Mouse (Mus musculus) kidney, postnatal 0 days (tissue): ENCODE results near the gene Aadac. TPM values are rescaled to one million over a fixed set of nuclear protein-coding genes. Genes with fewer than 3 reads are reported as not detected.

Experiments used
- ATAC-seq: fragments of 200-750 bp; cut with Nextera tagmentation; replicated peaks from 2 replicates; pipeline ENCODE4 v1.8.0; 2017; ENCODE audit warnings: low read depth, moderate number of reproducible peaks, moderate TSS enrichment, moderate library complexity; ENCODE audit not compliant: low FRiP score
- DNase-seq: peaks from one replicate; pipeline ENCODE4 v3.0.0-alpha.2; 2016; ENCODE audit warnings: low spot score
- H3K27ac ChIP-seq: fragments of 300-500 bp; sonication (generic); 2 replicates; pipeline ENCODE4 v1.5.1; 2014; ENCODE audit warnings: mild to moderate bottlenecking
- H3K27me3 ChIP-seq: fragments of 300-500 bp; sonication (generic); 2 replicates; pipeline ENCODE4 v1.6.1; 2014; ENCODE audit warnings: low read length, mixed read lengths; ENCODE audit not compliant: insufficient read depth
- H3K36me3 ChIP-seq: fragments of 300-500 bp; sonication (generic); 2 replicates; pipeline ENCODE4 v1.6.1; 2014; ENCODE audit warnings: low read length, mixed read lengths; ENCODE audit not compliant: insufficient read depth
- H3K4me1 ChIP-seq: fragments of 300-500 bp; sonication (generic); replicated peaks from 2 replicates; pipeline ENCODE4 v1.6.1; 2014; ENCODE audit warnings: antibody characterized with exemption, low read length, mixed read lengths; ENCODE audit not compliant: insufficient read depth
- H3K4me2 ChIP-seq: fragments of 300-500 bp; sonication (generic); 2 replicates; pipeline ENCODE4 v1.6.1; 2014; ENCODE audit warnings: mild to moderate bottlenecking, low read length, moderate library complexity, mixed read lengths
- H3K4me3 ChIP-seq: fragments of 300-500 bp; sonication (generic); replicated peaks from 2 replicates; pipeline ENCODE4 v1.5.1; 2014; ENCODE audit warnings: low read depth, low read length
- H3K9ac ChIP-seq: fragments of 300-500 bp; sonication (generic); 2 replicates; pipeline ENCODE4 v1.6.1; 2014; ENCODE audit warnings: low read depth, low read length
- H3K9me3 ChIP-seq: fragments of 300-500 bp; sonication (generic); replicated peaks from 2 replicates; pipeline ENCODE4 v1.6.1; 2016; ENCODE audit warnings: low read length, inconsistent platforms, mixed read lengths
- CTCF ChIP-seq: IDR thresholded peaks from 2 replicates; pipeline ENCODE4 v1.5.1; 2016; ENCODE audit warnings: antibody characterized with exemption, low read depth, mild to moderate bottlenecking, moderate library complexity
- WGBS: fragments of 180-500 bp; shearing (Covaris S2); extraction: QIAGEN DNeasy Blood & Tissue Kit; methylation state at CpG from one replicate; pipeline ENCODE4 v1.1.7; 2014; 5-methylcytosine and 5-hydroxymethylcytosine counted together
- polyA plus RNA-seq: library from polyadenylated mRNA; unstranded; fragments of >200 nt; fragmentation: Nextera tagmentation; extraction: Ambion mirVana; gene quantifications from 2 replicates; pipeline ENCODE4 v1.2.1, GENCODE M21; 2015

The Aadac gene
- polyA plus RNA-seq, 1 experiment from 2014 or later, result 49.6 TPM

DNA sequence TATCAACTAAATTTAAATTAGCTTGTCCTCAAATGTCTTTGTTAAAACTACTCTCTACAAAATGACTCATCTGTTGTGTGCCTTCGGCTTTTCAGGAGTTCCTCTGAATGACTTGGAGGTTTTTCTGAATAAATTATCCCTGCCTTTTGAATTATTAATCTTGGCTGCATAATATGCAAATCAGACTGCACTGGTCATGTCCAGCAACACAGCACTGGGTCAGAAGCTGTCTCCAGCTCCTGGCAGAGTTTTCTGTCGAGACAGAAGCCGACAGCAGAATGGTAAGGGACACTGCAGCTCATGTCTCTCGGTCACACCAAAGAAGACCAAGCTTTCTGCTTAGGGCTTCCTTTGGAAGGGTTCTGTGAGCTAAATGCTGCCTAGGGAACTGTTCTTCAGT, 56.1 kb downstream of the Aadac start, which contains the start of gene Sucnr1:
Gene Sucnr1, plus strand, starts transcription at position 222 of the 400 bp plus-strand sequence.
- Histone ChIP-seq H3K9ac (no peak within 1 kb of the TSS), H3K4me3 (no peak within 1 kb of the TSS), H3K36me3 (no peaks in the 10 kb centered on the region), H3K27me3 (no peaks in the 10 kb centered on the region), H3K4me1 (no peaks in the 10 kb centered on the region), H3K27ac (0 out of 2 replicates have a peak within 1 kb of the TSS, but pooled peaks have one; percentile 48), H3K9me3 (no peaks in the 10 kb centered on the region), H3K4me2 (no peak within 1 kb of the TSS)
- TF ChIP-seq CTCF, result no peak
- DNase-seq (no peak), ATAC-seq (peak; percentile 61; the same call in 1 of the 2 replicates)
- 58% methylated on average over 4 of the region's 4 CpGs for WGBS

DNA sequence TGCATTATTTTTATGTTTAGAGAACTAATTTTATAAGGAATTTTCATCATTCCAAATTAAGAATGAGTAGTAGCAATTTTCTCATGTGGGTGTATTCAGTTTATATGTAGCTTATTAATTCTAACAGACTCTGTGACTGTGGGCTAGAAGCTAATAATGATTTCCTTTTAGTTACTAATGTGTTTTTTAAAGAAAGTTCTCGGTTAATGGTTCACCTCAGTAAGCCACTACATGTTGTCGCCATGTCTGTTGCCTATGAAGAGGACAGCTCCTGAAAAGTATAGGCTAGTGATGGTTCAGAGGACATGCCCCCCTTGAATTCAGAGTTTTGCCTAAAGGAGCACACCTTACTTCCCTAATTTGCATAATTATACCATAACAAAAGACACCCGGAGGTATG, 57.2 kb downstream of the Aadac start:
- H3K4me3 ChIP-seq, result no peak overlapping the region

DNA sequence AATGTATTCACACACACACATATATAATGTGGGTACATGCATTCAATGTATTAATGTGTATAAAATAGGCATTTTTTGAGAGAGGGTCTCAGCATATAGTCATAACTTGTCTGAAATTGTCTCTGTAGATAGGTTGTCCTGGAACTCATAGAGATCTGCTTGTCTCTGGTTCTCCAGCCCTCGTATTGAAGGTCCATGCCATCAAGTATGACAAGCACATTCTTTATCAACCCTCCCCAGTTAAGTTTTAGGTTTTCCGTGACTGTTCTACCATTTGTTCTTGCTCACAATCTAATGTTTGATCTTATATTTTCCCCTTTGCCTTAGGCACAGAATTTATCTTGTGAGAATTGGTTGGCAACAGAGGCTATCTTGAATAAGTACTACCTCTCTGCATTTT, 60.2 kb downstream of the Aadac start:
- no peak for ATAC-seq
- Histone ChIP-seq H3K27me3 (no peaks in the 10 kb centered on the region), H3K4me2 (no peak overlapping the region), H3K9ac (no peak overlapping the region), H3K36me3 (no peaks in the 10 kb centered on the region), H3K4me1 (no peaks in the 10 kb centered on the region), H3K9me3 (no peaks in the 10 kb centered on the region), H3K4me3 (no peak overlapping the region), H3K27ac (no peak overlapping the region)
- TF ChIP-seq CTCF, result no peak
- WGBS, result 84% methylated on average over 2 of the region's 2 CpGs
- DNase-seq, result no peak

More for the DNA sequence above, 57.2 kb downstream of the Aadac start:
- Histone ChIP-seq H3K9ac (no peak overlapping the region), H3K36me3 (no peaks in the 10 kb centered on the region), H3K4me2 (no peak overlapping the region), H3K4me1 (no peaks in the 10 kb centered on the region), H3K27ac (no peak overlapping the region), H3K27me3 (no peaks in the 10 kb centered on the region), H3K9me3 (no peaks in the 10 kb centered on the region)
- WGBS, result 69% methylated on average over 3 of the region's 3 CpGs
- ATAC-seq, result 0 out of 2 replicates have a peak, but pooled peaks have one; percentile 29
- DNase-seq, result no peak
- no peak for TF ChIP-seq CTCF

Other genes with a start within 250 kb of the Aadac start
- not detected in 2 replicates for gene Gm8298, start 164.7 kb upstream of the Aadac start, polyA plus RNA-seq
- not detected in 2 replicates for gene C130079G13Rik, start 100.5 kb upstream of the Aadac start, polyA plus RNA-seq
- gene Aadacl2, start 19.0 kb upstream of the Aadac start, polyA plus RNA-seq, result not detected in 2 replicates
- gene Sucnr1, start 56.2 kb downstream of the Aadac start, polyA plus RNA-seq, result 17.6 and 18.8 TPM in 2 replicates